Mouse (Mus musculus): Measurements from ENCODE around the gene AC134908.4.
"Not testable (repeated sequence)": the region's sequence is repeated elsewhere in the genome, so short reads cannot be mapped to it uniquely, and the experiment has no call there.

AC134908.4 gene

GRCm38 (mm10) chr17:25808789-25809605 lies 13.5 kb upstream of the AC134908.4 start, which contains the start of gene Fbxl16:
Gene Fbxl16, plus strand, starts transcription at chr17:25809085.
- DNase-seq (ENCODE audit: low spot score in 2 of 2): peak; percentile 62 to 66

- no peak for DNase-seq (ENCODE audit: low spot score in 2 of 2)
Measured at GRCm38 (mm10) chr17:25808028-25808427, 12.6 kb upstream of the AC134908.4 start.

- not testable (repeated sequence) for DNase-seq (ENCODE audit: low spot score in 2 of 2)
Measured at GRCm38 (mm10) chr17:25807452-25807851, 12.0 kb upstream of the AC134908.4 start.

DNA sequence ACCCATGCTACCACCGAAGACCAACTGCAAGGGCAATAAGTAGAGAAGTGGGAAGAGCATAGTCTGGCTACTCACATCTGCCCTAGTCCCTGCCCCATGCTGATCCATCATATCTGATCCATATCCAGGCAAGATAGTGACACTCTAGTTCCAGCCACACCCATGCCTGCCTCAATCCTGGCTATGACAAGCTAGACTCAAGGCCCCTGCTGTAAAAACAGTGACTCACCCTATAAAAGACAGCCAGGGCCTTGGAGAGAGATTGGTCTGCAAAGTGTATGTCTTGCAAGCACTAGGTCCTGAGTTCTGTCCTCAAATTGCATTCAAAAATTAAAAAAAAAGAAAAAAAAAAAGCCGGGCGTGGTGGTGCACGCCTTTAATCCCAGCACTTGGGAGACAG lies 11.0 kb upstream of the AC134908.4 start:
- no peak for DNase-seq (ENCODE audit: low spot score in 2 of 2)

DNA sequence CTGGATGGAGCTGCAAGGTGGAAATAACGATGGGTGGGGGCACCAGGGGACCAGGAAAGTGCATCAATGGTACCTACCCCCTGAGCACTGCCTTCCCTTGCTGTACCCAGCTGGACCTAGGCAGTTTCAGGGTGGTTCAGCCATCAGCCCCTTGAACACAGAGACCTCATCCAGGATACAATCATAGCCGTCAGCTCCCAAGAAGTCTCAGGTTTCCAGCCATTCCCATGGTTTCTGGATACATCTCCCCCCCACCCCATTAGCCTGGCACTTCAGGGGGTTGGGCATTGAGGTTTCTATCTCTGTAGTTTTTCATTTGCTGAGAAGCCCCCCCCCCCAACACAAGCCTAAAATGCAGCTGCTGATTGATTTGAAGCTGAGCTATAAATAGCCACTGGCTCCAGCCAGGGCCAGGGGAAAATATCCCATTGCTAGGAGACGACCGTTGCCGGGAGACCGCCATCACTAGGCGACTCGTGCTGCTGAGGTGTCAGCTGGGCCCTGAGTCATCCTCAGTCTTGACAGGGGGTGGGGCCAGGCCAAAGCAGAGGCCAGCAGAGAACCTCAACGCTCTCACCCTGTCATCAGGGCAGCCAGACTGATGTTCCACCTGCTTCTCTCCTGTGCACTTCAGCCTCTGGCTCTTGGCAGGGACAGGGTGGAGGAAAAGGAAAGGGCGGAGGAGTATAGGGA lies 7.5 kb upstream of the AC134908.4 start:
- DNase-seq (ENCODE audit: low spot score in 2 of 2): peak in 1 of 2 experiments; percentile 70

DNA sequence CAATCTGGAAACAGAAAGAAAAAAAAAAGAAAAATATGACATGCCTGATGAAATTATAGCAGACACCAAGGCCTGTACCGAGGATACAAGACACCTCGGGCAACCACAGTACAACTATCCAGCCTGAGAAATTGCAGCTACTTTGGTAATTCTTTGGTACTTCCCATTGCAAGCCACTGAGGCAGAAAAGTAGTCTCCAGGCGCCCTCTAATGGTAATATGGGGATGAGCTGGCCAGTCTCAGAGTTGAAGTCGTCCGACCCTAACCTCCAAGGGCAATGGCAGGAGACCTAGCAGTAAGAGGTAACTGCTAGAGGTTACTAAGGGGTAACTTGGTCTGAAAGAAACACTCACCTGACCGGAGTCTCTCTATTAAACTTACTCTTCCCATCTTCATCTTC lies 5.6 kb upstream of the AC134908.4 start:
- peak; percentile 59 to 77 for DNase-seq (ENCODE audit: low spot score in 2 of 2)

DNA sequence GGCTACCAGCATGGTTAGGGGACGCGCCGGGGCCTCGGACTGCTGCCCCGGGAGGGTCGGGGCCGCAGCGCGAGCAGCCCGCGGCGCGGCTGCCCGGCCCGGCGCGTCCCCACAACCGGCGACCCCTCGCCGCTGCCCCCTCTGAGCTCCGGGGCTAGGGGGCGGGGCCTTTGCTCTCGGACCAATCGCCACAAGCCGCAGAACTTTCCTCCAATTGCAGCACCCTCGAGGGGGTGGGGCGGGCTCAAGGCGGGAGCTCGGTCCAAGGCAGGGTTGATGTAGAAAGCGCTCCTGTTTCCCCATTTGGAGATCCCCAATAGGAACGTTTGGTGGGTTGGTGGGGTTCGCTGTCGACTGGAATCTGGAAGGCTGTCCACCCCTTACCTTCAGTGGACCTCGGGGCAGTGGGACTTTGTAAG lies 1.5 kb upstream of the AC134908.4 start, which contains the start of gene Metrn:
Metrn (minus strand) TSS at position 186 of the 419 bp plus-strand sequence.
- peak; percentile 88 to 92 for DNase-seq (ENCODE audit: low spot score in 2 of 2)

- peak; percentile 34 to 37 for DNase-seq (ENCODE audit: low spot score in 2 of 2)
Measured at GRCm38 (mm10) chr17:25796211-25796771, 832 bp upstream of the AC134908.4 start.

GRCm38 (mm10) chr17:25794998-25795397 lies 461 bp downstream of the AC134908.4 start:
- DNase-seq (ENCODE audit: low spot score in 2 of 2): no peak

GRCm38 (mm10) chr17:25794197-25794596 lies 1.3 kb downstream of the AC134908.4 start:
- no peak for DNase-seq (ENCODE audit: low spot score in 2 of 2)

DNA sequence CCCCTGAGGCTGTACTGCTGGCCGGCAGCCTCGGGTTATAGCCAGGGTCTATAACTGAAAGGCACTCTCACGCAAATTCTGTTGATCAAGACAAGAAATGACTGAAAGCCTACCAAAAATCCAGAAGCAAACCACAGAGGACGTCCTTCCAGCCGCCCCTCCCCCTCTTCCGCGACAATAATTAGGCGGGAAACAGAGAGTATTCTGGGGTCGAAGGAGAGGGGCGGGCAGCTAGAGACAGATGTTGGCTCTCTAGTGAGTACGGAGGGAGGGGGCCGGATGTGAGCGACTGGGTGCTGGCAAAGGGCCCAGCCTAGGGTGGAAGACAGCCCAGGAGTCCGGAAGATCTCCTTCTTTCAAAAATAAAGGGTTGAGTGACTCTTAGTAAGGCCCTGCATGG lies 2.8 kb downstream of the AC134908.4 start, which contains the start of gene Fam173a:
Fam173a (minus strand) TSS at position 287 of the 400 bp plus-strand sequence.
- peak; percentile 81 to 89 for DNase-seq (ENCODE audit: low spot score in 2 of 2)

DNA sequence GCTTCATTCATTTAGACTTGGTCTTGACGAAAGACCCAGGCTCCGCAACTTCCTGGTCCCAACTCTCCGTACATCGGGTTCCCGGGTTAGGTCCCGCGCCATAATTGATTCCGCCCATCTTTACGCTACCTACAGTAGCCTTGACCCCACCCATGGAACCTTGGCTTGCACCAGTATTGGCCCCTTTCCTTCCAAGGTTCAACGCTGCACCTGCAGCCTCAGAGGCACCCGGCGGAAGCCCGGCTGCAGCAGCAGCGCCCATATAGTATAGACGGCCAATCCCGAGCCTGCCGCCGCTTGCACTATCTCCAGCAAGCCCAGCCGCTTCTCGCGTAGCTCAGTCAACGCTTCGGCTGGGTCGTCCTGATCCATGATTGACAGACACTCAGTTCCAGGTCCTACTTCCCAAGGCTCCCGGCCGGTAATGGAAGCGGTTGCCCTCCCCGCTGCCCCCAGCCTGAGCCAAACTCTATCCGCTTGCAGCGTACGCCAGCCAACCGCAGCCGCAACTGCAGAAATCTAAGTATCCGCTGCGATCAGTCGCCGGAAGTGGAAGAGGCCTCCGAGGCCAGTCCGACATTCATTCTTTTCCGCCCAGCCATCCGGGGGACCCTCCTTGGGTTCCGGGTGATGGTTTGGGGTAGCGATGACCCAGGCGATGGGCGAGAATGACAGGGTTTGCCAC lies 3.5 kb downstream of the AC134908.4 start:
- DNase-seq (ENCODE audit: low spot score in 2 of 2): peak; percentile 82 to 83

DNA sequence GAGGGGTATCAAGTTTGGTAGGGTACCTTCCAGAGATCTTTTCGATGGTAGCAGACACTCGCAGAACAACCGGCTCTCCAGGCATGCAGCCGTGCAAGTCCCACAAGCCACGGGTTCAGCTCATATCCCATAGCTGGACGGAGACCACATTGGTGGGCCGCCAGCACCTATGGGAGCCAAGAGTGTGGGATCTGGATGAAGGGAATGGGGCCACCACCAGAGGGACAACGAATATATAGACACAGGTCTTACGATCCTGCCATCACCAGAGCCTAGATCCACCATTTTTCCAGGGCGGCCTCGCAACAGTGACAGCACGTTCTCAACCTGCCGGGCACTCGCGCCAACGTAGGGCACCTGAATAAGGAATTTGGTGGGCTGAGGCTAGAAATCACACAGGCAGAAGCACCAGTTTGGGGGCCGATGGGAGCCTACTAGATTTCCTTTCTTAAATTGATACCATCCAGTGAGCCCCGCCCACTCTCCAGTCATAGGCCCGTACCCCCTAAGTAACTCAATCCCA lies 4.1 kb downstream of the AC134908.4 start:
- DNase-seq (ENCODE audit: low spot score in 2 of 2): no peak

- DNase-seq (ENCODE audit: low spot score in 2 of 2): no peak
Measured at GRCm38 (mm10) chr17:25786781-25787504, 8.5 kb downstream of the AC134908.4 start.

GRCm38 (mm10) chr17:25786280-25786679 lies 9.2 kb downstream of the AC134908.4 start, which contains the start of gene Ccdc78:
Gene Ccdc78, plus strand, starts transcription at chr17:25786580.
- DNase-seq (ENCODE audit: low spot score in 2 of 2): no peak

GRCm38 (mm10) chr17:25785281-25785745 lies 10.1 kb downstream of the AC134908.4 start, which contains the start of gene Haghl:
Gene Haghl, minus strand, starts transcription at chr17:25785673.
- DNase-seq (ENCODE audit: low spot score in 2 of 2): peak; percentile 95 to 97

DNA sequence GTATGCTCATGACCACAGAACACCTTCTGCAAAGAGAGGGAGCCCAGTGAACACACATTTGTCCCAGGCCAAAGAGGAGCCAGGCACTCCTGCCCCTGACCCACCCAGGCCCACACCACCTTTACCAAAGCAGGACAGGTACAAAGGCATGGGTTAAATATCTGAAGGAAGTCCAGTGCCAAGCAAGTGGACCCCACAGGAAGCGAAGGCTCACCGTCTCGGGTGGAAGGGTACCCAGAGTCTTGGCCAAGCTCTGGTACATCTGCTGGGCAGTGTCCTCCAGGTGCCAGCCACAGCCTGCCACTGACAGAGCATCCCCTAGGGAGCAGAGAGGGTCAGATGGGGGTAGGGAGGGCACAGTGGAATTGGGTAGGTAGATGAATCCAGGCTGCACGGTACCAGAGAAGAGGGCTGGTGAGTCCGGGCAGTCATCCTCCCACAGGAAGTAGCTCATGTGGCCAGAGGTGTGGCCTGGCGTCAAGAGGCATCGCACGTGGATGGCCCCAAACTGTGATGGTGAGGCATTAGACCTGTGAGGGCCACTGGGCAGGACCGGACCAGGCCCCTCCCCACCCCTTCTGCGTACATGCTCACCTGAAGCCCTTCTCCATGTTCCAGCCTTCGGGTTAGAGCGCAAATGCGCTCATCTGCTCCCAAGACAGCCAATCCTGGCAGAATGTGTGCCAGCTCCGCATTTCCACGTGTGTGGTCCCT lies 11.4 kb downstream of the AC134908.4 start:
- DNase-seq (ENCODE audit: low spot score in 2 of 2): no peak

DNA sequence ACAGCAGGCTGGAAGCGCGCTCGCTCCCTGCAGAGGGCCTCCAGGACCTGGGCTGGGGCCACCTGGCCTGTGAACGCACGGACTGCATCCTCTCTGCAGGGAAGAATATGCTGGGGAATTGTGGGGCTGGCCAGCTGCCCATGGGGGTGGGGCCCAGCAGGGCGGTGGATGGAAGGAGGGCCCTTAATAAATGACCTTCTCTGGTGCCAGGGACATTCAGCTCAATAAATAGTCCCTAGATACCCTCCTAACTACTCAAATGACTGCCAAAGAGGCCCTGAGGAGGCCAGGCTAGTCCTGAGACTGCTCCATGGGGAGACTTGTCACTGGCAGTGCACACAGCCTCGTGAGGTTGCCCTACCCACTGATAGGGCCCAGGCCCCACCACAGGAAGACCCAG lies 12.4 kb downstream of the AC134908.4 start:
- DNase-seq (ENCODE audit: low spot score in 2 of 2): peak; percentile 50 to 56

DNA sequence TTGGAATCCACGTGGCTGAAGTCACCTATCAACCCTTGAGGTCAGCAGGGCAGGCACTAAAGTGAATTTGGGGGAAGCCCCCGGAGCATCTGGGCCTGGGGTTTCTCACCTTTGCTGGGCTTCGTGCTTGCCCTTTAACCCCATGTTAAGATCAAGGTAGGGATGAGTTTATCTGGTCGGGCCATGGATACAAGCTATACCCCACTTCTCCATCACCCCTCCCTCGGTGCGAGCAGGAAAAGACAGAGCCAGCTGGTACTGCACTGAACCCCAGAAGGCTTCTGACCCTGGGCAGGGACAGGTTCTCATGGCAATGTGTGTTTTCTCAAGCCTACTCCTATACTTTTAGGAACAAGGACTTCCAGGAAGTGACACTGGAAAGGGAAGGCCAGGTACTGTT lies 14.1 kb downstream of the AC134908.4 start:
- no peak for DNase-seq (ENCODE audit: low spot score in 2 of 2)

DNA sequence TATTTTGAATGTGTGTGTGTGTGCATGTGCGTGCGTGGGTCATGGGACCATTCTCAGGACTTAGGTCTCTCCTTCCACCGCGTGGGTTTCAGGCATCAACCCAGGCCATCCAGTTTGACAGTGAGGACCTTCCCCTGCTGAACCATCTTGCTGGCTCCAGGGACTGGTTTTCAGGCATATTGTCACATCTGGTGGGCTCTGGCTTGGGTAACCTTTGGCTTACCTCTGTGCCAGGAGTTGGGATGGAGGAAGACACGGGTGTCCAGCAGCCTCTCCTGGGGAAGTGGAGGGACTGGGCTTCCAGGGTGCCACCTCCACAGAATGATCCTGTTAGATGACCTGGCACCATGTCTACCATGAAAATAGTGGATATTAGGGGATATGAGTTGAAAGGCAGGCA lies 17.5 kb downstream of the AC134908.4 start:
- DNase-seq (ENCODE audit: low spot score in 2 of 2): no peak

Measured in heart, adult 9 months (tissue).